Mouse (Mus musculus) liver, embryonic 14.5 days (tissue): ENCODE data around the gene Atp6v1g1. TPM values are rescaled to one million over a fixed set of nuclear protein-coding genes. Genes with fewer than 3 reads are reported as not detected.

Source experiments
- ATAC-seq: fragments of 200-750 bp; cut with Nextera tagmentation; 2 replicates; pipeline ENCODE4 v1.8.0; 2017; ENCODE audit warnings: moderate number of reproducible peaks, mild to moderate bottlenecking, moderate library complexity; ENCODE audit not compliant: insufficient read depth
- DNase-seq, 3 experiments: peaks; one replicate each; pipeline ENCODE4 v3.0.0-alpha.2; 2012 to 2013; ENCODE audit warnings: low read depth in 3 of 3, low spot score in 3 of 3
- H3K27ac ChIP-seq: fragments of 300-500 bp; sonication (generic); 2 replicates; pipeline ENCODE4 v1.5.1; 2014; ENCODE audit warnings: moderate library complexity, mild to moderate bottlenecking, control low read depth, inconsistent platforms
- H3K27me3 ChIP-seq: fragments of 300-500 bp; sonication (generic); 2 replicates; pipeline ENCODE4 v1.6.1; 2014; ENCODE audit warnings: mild to moderate bottlenecking, low read length, moderate library complexity; ENCODE audit not compliant: control insufficient read depth, insufficient read depth
- H3K36me3 ChIP-seq: fragments of 300-500 bp; sonication (generic); replicated peaks from 2 replicates; pipeline ENCODE4 v1.6.1; 2014; ENCODE audit warnings: low read depth; ENCODE audit not compliant: control insufficient read depth, insufficient read depth
- H3K4me1 ChIP-seq, 2 experiments: fragments of 200-500 bp in 1 of 2; fragments of 300-500 bp in 1 of 2; sonication (generic) in 1 of 2; replicated peaks; 2 replicates each; pipeline ENCODE4 v1.6.1; 2012 to 2014; ENCODE audit warnings: antibody characterized with exemption in 1 of 2, inconsistent platforms in 1 of 2, low read length in 1 of 2; ENCODE audit not compliant: control insufficient read depth in 2 of 2, insufficient read depth in 2 of 2
- H3K4me2 ChIP-seq: fragments of 300-500 bp; sonication (generic); 2 replicates; pipeline ENCODE4 v1.6.1; 2014; ENCODE audit warnings: low read depth, mild to moderate bottlenecking, control low read depth, moderate library complexity
- H3K4me3 ChIP-seq, 2 experiments: fragments of 200-500 bp in 1 of 2; fragments of 300-500 bp in 1 of 2; sonication (generic) in 1 of 2; 2 replicates each; pipeline ENCODE4 v1.5.1; 2012 to 2014; ENCODE audit warnings: low read depth in 2 of 2, low read length in 2 of 2, mild to moderate bottlenecking in 2 of 2, control low read depth in 1 of 2, inconsistent platforms in 1 of 2, moderate library complexity in 1 of 2; ENCODE audit not compliant: insufficient read depth in 1 of 2
- H3K9ac ChIP-seq: fragments of 300-500 bp; sonication (generic); replicated peaks from 2 replicates; pipeline ENCODE4 v1.6.1; 2014; ENCODE audit warnings: mild to moderate bottlenecking, control low read depth, moderate library complexity
- H3K9me3 ChIP-seq: fragments of 300-500 bp; sonication (generic); 2 replicates; pipeline ENCODE4 v1.6.1; 2016; ENCODE audit warnings: low read length, mixed read lengths; ENCODE audit not compliant: control insufficient read depth
- CTCF ChIP-seq: IDR thresholded peaks from 2 replicates; pipeline ENCODE4 v1.5.1; 2016; ENCODE audit warnings: antibody characterized with exemption, low read depth, control low read depth
- EP300 ChIP-seq: IDR thresholded peaks from 2 replicates; pipeline ENCODE4 v1.6.1; 2016; ENCODE audit warnings: antibody characterized with exemption, low read depth
- WGBS: fragments of 180-500 bp; shearing (Covaris S2); extraction: QIAGEN DNeasy Blood & Tissue Kit; methylation state at CpG from one replicate; pipeline ENCODE4 v1.1.7; 2014; ENCODE audit not compliant: insufficient replicate concordance; 5-methylcytosine and 5-hydroxymethylcytosine counted together
- polyA plus RNA-seq, 2 experiments: library from polyadenylated mRNA; depleted of rRNA in 1 of 2; stranded (reverse) in 1 of 2; unstranded in 1 of 2; fragments of >200 nt; fragmentation: Nextera tagmentation in 1 of 2; extraction: Ambion mirVana in 1 of 2; gene quantifications; 2 replicates each; pipeline versions ENCODE4 v1.2.1 to v1.2.3; 2012 to 2014

Atp6v1g1 gene
- polyA plus RNA-seq (2012; rRNA removed) (27.1 and 42.6 TPM in 2 replicates), polyA plus RNA-seq (2014; fragmentation: Nextera tagmentation; extraction: Ambion mirVana) (117 and 119 TPM in 2 replicates)

GRCm38 (mm10) chr4:63544494-63545230, at the start of gene Atp6v1g1:
Gene Atp6v1g1 (plus strand): TSS chr4:63544772.
- Histone ChIP-seq H3K4me2 (peak within 1 kb of the TSS; percentile 92), H3K36me3 (peaks cover 16% of the 10 kb centered on the region), H3K9ac (peak within 1 kb of the TSS; percentile 76), H3K9me3 (no peaks in the 10 kb centered on the region), H3K27me3 (no peaks in the 10 kb centered on the region), H3K27ac (peak within 1 kb of the TSS; percentile 7; the same call in 1 of the 2 replicates), H3K4me3 (peak within 1 kb of the TSS; percentile 86 to 95), H3K4me1 (peaks cover 9 to 24% of the 10 kb centered on the region in 2 experiments)
- peak; percentile 94 for ATAC-seq
- WGBS = under 1% methylated on average over 53 of the region's 57 CpGs
- TF ChIP-seq EP300 = no peak
- TF ChIP-seq CTCF = no peak
- peak; percentile 85 to 86 (median 86) for DNase-seq

GRCm38 (mm10) chr4:63494967-63495914, 49.3 kb upstream of the Atp6v1g1 start:
- DNase-seq (no peak), ATAC-seq (peak; percentile 31; the same call in 1 of the 2 replicates)
- 2% methylated on average over 106 of the region's 107 CpGs for WGBS
- Histone ChIP-seq H3K4me3 (peak overlapping the region; percentile 6 to 40), H3K27me3 (peaks cover 34% of the 10 kb centered on the region), H3K4me1 (no peaks in the 10 kb centered on the region; a peak in 1 of 4 replicates), H3K9me3 (no peaks in the 10 kb centered on the region), H3K4me2 (peak overlapping the region; percentile 48), H3K27ac (no peak overlapping the region), H3K9ac (no peak overlapping the region), H3K36me3 (no peaks in the 10 kb centered on the region)
- TF ChIP-seq CTCF (no peak), EP300 (no peak)

- H3K27ac ChIP-seq = no peak within 1 kb of the TSS
Measured at GRCm38 (mm10) chr4:63495915-63496278, 48.7 kb upstream of the Atp6v1g1 start, which contains the start of gene Whrn. Gene Whrn (minus strand): TSS chr4:63495991.

GRCm38 (mm10) chr4:63496312-63496711, 48.3 kb upstream of the Atp6v1g1 start:
- no peak for ATAC-seq
- peaks cover 34% of the 10 kb centered on the region for H3K27me3 ChIP-seq

More at GRCm38 (mm10) chr4:63495915-63496278, 48.7 kb upstream of the Atp6v1g1 start, which contains the start of gene Whrn:
- peak within 1 kb of the TSS; percentile 40 to 61 for H3K4me3 ChIP-seq
- no peak for TF ChIP-seq CTCF
- TF ChIP-seq EP300 = no peak
- DNase-seq (peak in 2 of 3 experiments; percentile 12 to 18), ATAC-seq (peak; percentile 61; the same call in 1 of the 2 replicates)
- H3K27me3 ChIP-seq = peaks cover 34% of the 10 kb centered on the region
- H3K4me2 ChIP-seq = peak within 1 kb of the TSS; percentile 48
- H3K36me3 ChIP-seq = no peaks in the 10 kb centered on the region
- H3K9ac ChIP-seq = no peak within 1 kb of the TSS
- no peaks in the 10 kb centered on the region for H3K9me3 ChIP-seq
- no peaks in the 10 kb centered on the region; a peak in 1 of 4 replicates for H3K4me1 ChIP-seq
- WGBS = under 1% methylated on average over 34 of the region's 34 CpGs

More at GRCm38 (mm10) chr4:63496312-63496711, 48.3 kb upstream of the Atp6v1g1 start:
- H3K36me3 ChIP-seq = no peaks in the 10 kb centered on the region
- H3K4me1 ChIP-seq = no peaks in the 10 kb centered on the region; a peak in 1 of 4 replicates
- 12% methylated on average over 6 of the region's 6 CpGs for WGBS
- H3K27ac ChIP-seq = no peak overlapping the region
- TF ChIP-seq EP300 (no peak), CTCF (no peak)
- no peak for DNase-seq
- no peak overlapping the region for H3K9ac ChIP-seq
- H3K9me3 ChIP-seq = no peaks in the 10 kb centered on the region
- H3K4me3 ChIP-seq = peak overlapping the region; percentile 40 to 61
- H3K4me2 ChIP-seq = peak overlapping the region; percentile 48
